Mouse (Mus musculus) liver, embryonic 14.5 days (tissue): ENCODE results near the gene Pdpk1.

ENCODE experiments used
- CTCF ChIP-seq: IDR thresholded peaks from 2 replicates; pipeline ENCODE4 v1.5.1; 2016; ENCODE audit warnings: antibody characterized with exemption, low read depth, control low read depth
- EP300 ChIP-seq: IDR thresholded peaks from 2 replicates; pipeline ENCODE4 v1.6.1; 2016; ENCODE audit warnings: antibody characterized with exemption, low read depth

- TF ChIP-seq EP300 (no peak), CTCF (no peak)
These were observed 52.4 kb downstream of the Pdpk1 start for GRCm38 (mm10) chr17:24098354-24098753.
